Mouse (Mus musculus) CH12.LX (cell line): ENCODE measurements around the gene Kif5c. TPM values are rescaled to one million over a fixed set of nuclear protein-coding genes. Genes with fewer than 3 reads are reported as not detected.

Experiments
- DNase-seq: peaks from one replicate; pipeline ENCODE4 v3.0.0-alpha.2; 2013; ENCODE audit errors: extremely low read depth
- H3K27ac ChIP-seq: 2 replicates; pipeline ENCODE4 v1.5.1; 2012; ENCODE audit warnings: low read depth, mild to moderate bottlenecking, control low read depth, moderate library complexity; ENCODE audit not compliant: insufficient read depth
- H3K27me3 ChIP-seq: replicated peaks from 2 replicates; pipeline ENCODE3; 2012; ENCODE audit warnings: inconsistent platforms
- H3K36me3 ChIP-seq, 2 experiments: replicated peaks in 1 of 2; 2 replicates each; pipeline versions ENCODE3 to v1.6.1; 2012; ENCODE audit warnings: inconsistent platforms in 1 of 2, low read length in 1 of 2, mild to moderate bottlenecking in 1 of 2, mixed read lengths in 1 of 2, moderate library complexity in 1 of 2; ENCODE audit not compliant: control insufficient read depth in 1 of 2, insufficient read depth in 1 of 2
- H3K4me1 ChIP-seq, 2 experiments: 2 replicates each; pipeline ENCODE4 v1.6.1; 2012; ENCODE audit warnings: inconsistent platforms in 1 of 2, moderate library complexity in 1 of 2; ENCODE audit not compliant: insufficient read depth in 2 of 2, control insufficient read depth in 1 of 2
- H3K4me2 ChIP-seq: 2 replicates; pipeline ENCODE4 v1.6.1; 2012; ENCODE audit warnings: low read depth, mild to moderate bottlenecking, control low read depth; ENCODE audit not compliant: poor library complexity, insufficient read depth, severe bottlenecking
- H3K4me3 ChIP-seq, 3 experiments: fragments of 150-350 bp in 1 of 3; sonication (generic) in 1 of 3; replicated peaks in 1 of 3; 2 replicates each; pipeline versions ENCODE3 to v1.5.1; 2011 to 2012; ENCODE audit warnings: low read depth in 2 of 3, low read length in 2 of 3, mild to moderate bottlenecking in 2 of 3, moderate library complexity in 2 of 3, control low read depth in 1 of 3, improper control_type of control experiment in 1 of 3, inconsistent platforms in 1 of 3, mixed read lengths in 1 of 3; ENCODE audit not compliant: poor library complexity in 1 of 3
- H3K79me2 ChIP-seq: replicated peaks from 2 replicates; pipeline ENCODE4 v1.6.1; 2012; ENCODE audit warnings: mild to moderate bottlenecking, moderate library complexity; ENCODE audit not compliant: control insufficient read depth, poor library complexity, insufficient read depth, severe bottlenecking; ENCODE audit errors: extremely low read depth
- H3K9ac ChIP-seq: 2 replicates; pipeline ENCODE4 v1.6.1; 2012; ENCODE audit warnings: low read depth, mild to moderate bottlenecking, control low read depth, moderate library complexity; ENCODE audit not compliant: insufficient read depth
- H3K9me3 ChIP-seq: replicated peaks from 2 replicates; pipeline ENCODE3; 2012; ENCODE audit warnings: low read length, inconsistent platforms, mixed read lengths
- BHLHE40 ChIP-seq: IDR thresholded peaks from 2 replicates; pipeline ENCODE4 v1.6.1; 2011; ENCODE audit warnings: mild to moderate bottlenecking, low read depth, low read length, improper control_type of control experiment
- CHD1 ChIP-seq: IDR thresholded peaks from 2 replicates; pipeline ENCODE4 v1.6.1; 2012; ENCODE audit warnings: low read depth, low read length, improper control_type of control experiment, inconsistent platforms
- CHD2 ChIP-seq: IDR thresholded peaks from 2 replicates; pipeline ENCODE4 v1.6.1; 2011; ENCODE audit warnings: low read length, improper control_type of control experiment
- E2F4 ChIP-seq: IDR thresholded peaks from 2 replicates; pipeline ENCODE4 v1.6.1; 2011; ENCODE audit warnings: low read depth, low read length, improper control_type of control experiment; ENCODE audit not compliant: insufficient replicate concordance
- EP300 ChIP-seq: IDR thresholded peaks from 2 replicates; pipeline ENCODE4 v1.6.1; 2011; ENCODE audit warnings: low read length, improper control_type of control experiment
- ETS1 ChIP-seq: conservative IDR thresholded peaks from 2 replicates; pipeline ENCODE4 v1.6.1; 2012; ENCODE audit warnings: low read depth, mild to moderate bottlenecking, inconsistent platforms, low read length, improper control_type of control experiment, moderate library complexity
- GABPA ChIP-seq: IDR thresholded peaks from 2 replicates; pipeline ENCODE4 v1.6.1; 2012; ENCODE audit warnings: low read depth, low read length, improper control_type of control experiment, inconsistent platforms; ENCODE audit not compliant: insufficient replicate concordance
- HCFC1 ChIP-seq: IDR thresholded peaks from 2 replicates; pipeline ENCODE4 v1.6.1; 2012; ENCODE audit warnings: low read depth, mild to moderate bottlenecking, inconsistent platforms, low read length, improper control_type of control experiment
- JUN ChIP-seq: IDR thresholded peaks from 2 replicates; pipeline ENCODE4 v1.6.1; 2011; ENCODE audit warnings: low read depth, mild to moderate bottlenecking, low read length, improper control_type of control experiment, moderate library complexity; ENCODE audit not compliant: insufficient read depth
- MEF2A ChIP-seq: IDR thresholded peaks from 2 replicates; pipeline ENCODE4 v1.6.1; 2014; ENCODE audit warnings: low read depth, mild to moderate bottlenecking, inconsistent platforms, low read length, improper control_type of control experiment, borderline replicate concordance
- MXI1 ChIP-seq: IDR thresholded peaks from 2 replicates; pipeline ENCODE4 v1.6.1; 2011; ENCODE audit warnings: mild to moderate bottlenecking, low read depth, low read length, improper control_type of control experiment
- NRF1 ChIP-seq: IDR thresholded peaks from 2 replicates; pipeline ENCODE4 v1.6.1; 2014; ENCODE audit warnings: low read depth, mild to moderate bottlenecking, inconsistent platforms, low read length, improper control_type of control experiment, moderate library complexity
- POLR2A ChIP-seq: IDR thresholded peaks from 2 replicates; pipeline ENCODE4 v1.6.1; 2011; ENCODE audit warnings: low read depth, mild to moderate bottlenecking, improper control_type of control experiment, low read length
- RCOR1 ChIP-seq: conservative IDR thresholded peaks from 2 replicates; pipeline ENCODE4 v1.6.1; 2012; ENCODE audit warnings: low read depth, mild to moderate bottlenecking, inconsistent platforms, low read length, improper control_type of control experiment
- SIN3A ChIP-seq: IDR thresholded peaks from 2 replicates; pipeline ENCODE4 v1.6.1; 2012; ENCODE audit warnings: low read length, improper control_type of control experiment, inconsistent platforms
- UBTF ChIP-seq: IDR thresholded peaks from 2 replicates; pipeline ENCODE4 v1.6.1; 2012; ENCODE audit warnings: low read depth, mild to moderate bottlenecking, inconsistent platforms, low read length, improper control_type of control experiment, moderate library complexity
- ZC3H11A ChIP-seq: IDR thresholded peaks from 2 replicates; pipeline ENCODE4 v1.6.1; 2012; ENCODE audit warnings: low read depth, mild to moderate bottlenecking, inconsistent platforms, low read length, improper control_type of control experiment
- ZKSCAN1 ChIP-seq: IDR thresholded peaks from 2 replicates; pipeline ENCODE4 v1.6.1; 2012; ENCODE audit warnings: low read depth, inconsistent platforms, low read length, improper control_type of control experiment, borderline replicate concordance
- ZMIZ1 ChIP-seq: IDR thresholded peaks from 2 replicates; pipeline ENCODE4 v1.6.1; 2012; ENCODE audit warnings: low read depth, mild to moderate bottlenecking, inconsistent platforms, low read length, improper control_type of control experiment
- dilution Hi-C: fragments of 300-500 bp; cut with MboI; formaldehyde crosslinking; loops from 2 replicates; pipeline ENCODE4 v1.14.3; 2020; ENCODE audit warnings: low sequenced_read_pairs; ENCODE audit not compliant: extremely low pct_unique_long_range_greater_than_20kb, extremely low pct_ligation_motif_present
- in situ Hi-C: fragments of 300-500 bp; cut with MboI; formaldehyde crosslinking; loops from 3 replicates; pipeline ENCODE4 v1.14.3; 2019; ENCODE audit warnings: low sequenced_read_pairs, low pct_ligation_motif_present, low pct_unique_long_range_greater_than_20kb, mixed read lengths
- polyA plus RNA-seq: library from polyadenylated mRNA; unstranded; fragments of >175 nt; gene quantifications from 2 replicates; pipeline ENCODE4 v1.2.1, GENCODE M21; 2012; ENCODE audit warnings: low read depth; ENCODE audit not compliant: insufficient read length
- total RNA-seq, 2 experiments: library from RNA; depleted of rRNA; stranded (reverse); fragments of 300-350 nt in 1 of 2; fragments of >200 nt in 1 of 2; gene quantifications; 2 replicates each; pipeline ENCODE4 v1.2.3; 2012 to 2014

Kif5c gene
- total and polyA plus RNA-seq, 3 experiments, result 3.0 to 3.5 (median 3.1) TPM

DNA sequence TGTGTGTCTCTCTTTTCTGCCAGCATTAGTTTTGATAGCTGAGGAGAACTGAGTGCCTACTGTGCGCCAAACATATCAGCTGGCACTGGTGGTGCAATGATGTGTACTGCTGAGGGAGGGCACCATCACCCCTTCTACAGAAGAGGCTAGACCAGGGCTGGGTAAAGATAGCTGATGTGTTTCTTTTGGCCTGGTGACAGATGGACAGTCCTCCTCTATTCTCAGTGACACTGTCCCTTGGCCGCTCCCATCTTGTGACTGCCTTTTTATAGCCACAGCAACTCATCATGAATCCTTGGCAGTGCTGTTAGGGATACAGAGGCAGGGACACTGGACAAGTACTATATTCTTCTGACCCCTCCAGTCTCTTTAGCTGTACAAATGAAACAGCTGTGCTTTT, 35.8 kb upstream of the Kif5c start:
- H3K36me3 ChIP-seq, result no peaks in the 10 kb centered on the region
- dilution Hi-C loops (no loop called here), in situ Hi-C loops (no loop called here)
- H3K9ac ChIP-seq, result no peak overlapping the region
- no peaks in the 10 kb centered on the region for H3K79me2 ChIP-seq
- H3K9me3 ChIP-seq, result no peaks in the 10 kb centered on the region
- TF ChIP-seq ZKSCAN1 (0 out of 2 replicates have a peak, but pooled peaks have one; percentile 8), RCOR1 (no peak)
- H3K4me1 ChIP-seq, result no peaks in the 10 kb centered on the region
- no peaks in the 10 kb centered on the region for H3K27me3 ChIP-seq
- no peak overlapping the region for H3K27ac ChIP-seq
- no peak for DNase-seq
- H3K4me2 ChIP-seq, result no peak overlapping the region
- no peak overlapping the region for H3K4me3 ChIP-seq

DNA sequence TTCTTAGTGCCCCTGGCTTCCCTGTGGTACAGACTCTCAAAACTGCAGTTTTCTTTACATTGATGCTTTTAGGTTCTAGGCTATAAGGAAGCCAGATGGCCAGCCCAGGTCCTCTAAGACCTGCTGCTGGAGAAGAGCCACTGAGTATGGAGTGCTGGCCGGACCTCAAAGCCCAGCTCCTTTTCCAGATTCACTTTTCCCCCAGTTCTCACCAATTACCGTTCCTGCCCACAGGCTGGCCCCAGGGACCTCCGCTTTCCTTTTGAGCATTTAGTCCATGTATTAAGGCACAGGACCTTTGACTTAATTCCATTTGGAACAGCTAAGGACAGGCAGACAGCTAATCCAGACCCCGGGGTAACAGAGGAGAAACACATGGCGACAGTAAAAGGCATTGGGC, 28.6 kb upstream of the Kif5c start:
- no peak for TF ChIP-seq HCFC1
- in situ Hi-C loops (no loop called here), dilution Hi-C loops (no loop called here)
- no peaks in the 10 kb centered on the region for H3K79me2 ChIP-seq
- no peaks in the 10 kb centered on the region for H3K9me3 ChIP-seq
- no peak for DNase-seq
- no peak overlapping the region for H3K4me2 ChIP-seq
- H3K4me3 ChIP-seq, result no peak overlapping the region
- peaks cover 7 to 15% of the 10 kb centered on the region in 2 experiments for H3K4me1 ChIP-seq
- no peak overlapping the region for H3K27ac ChIP-seq
- H3K9ac ChIP-seq, result no peak overlapping the region
- H3K36me3 ChIP-seq, result no peaks in the 10 kb centered on the region
- no peaks in the 10 kb centered on the region for H3K27me3 ChIP-seq

- Histone ChIP-seq H3K9ac (no peak overlapping the region), H3K4me2 (no peak overlapping the region), H3K4me1 (peaks cover 7 to 15% of the 10 kb centered on the region in 2 experiments), H3K27me3 (no peaks in the 10 kb centered on the region), H3K36me3 (no peaks in the 10 kb centered on the region), H3K27ac (no peak overlapping the region), H3K79me2 (no peaks in the 10 kb centered on the region), H3K4me3 (no peak overlapping the region), H3K9me3 (no peaks in the 10 kb centered on the region)
- no peak for DNase-seq
- in situ Hi-C loops, result no loop called here
- TF ChIP-seq MXI1, result no peak
- no peak for TF ChIP-seq JUN
- dilution Hi-C loops, result no loop called here
These were observed 26.2 kb upstream of the Kif5c start for GRCm38 (mm10) chr2:49592926-49593325.

DNA sequence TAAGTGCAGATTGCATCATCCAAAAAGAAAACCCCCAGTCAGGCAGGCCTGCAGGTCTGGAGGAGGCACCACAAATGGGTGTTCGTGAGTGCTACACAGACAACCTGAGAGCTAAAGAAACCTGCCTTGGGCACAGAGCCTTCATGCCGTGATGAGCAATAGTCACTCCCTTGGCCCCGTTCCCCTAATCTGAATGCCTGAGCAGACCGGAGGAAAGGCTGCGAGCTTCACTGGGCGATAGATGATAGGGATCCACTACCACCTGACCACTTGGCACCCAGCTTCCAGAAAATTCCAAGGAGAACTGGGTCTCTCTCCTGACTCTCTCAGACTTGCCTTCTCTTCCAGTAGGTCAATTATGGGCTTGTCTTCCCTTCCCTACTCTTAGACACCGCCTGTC, 24.2 kb upstream of the Kif5c start:
- dilution Hi-C loops, result no loop called here
- in situ Hi-C loops, result no loop called here
- H3K4me2 ChIP-seq, result no peak overlapping the region
- TF ChIP-seq ETS1 (no peak), SIN3A (no peak), RCOR1 (no peak), CHD1 (no peak), MEF2A (no peak), POLR2A (no peak), JUN (no peak), UBTF (no peak), GABPA (no peak), NRF1 (no peak), ZMIZ1 (no peak), CHD2 (no peak), E2F4 (no peak), BHLHE40 (no peak), ZC3H11A (no peak), EP300 (no peak)

More for the DNA sequence above, 24.2 kb upstream of the Kif5c start:
- DNase-seq, result no peak
- Histone ChIP-seq H3K9ac (no peak overlapping the region), H3K27ac (no peak overlapping the region), H3K4me3 (no peak overlapping the region), H3K79me2 (no peaks in the 10 kb centered on the region), H3K9me3 (no peaks in the 10 kb centered on the region), H3K27me3 (no peaks in the 10 kb centered on the region), H3K36me3 (no peaks in the 10 kb centered on the region), H3K4me1 (peaks cover 7 to 15% of the 10 kb centered on the region in 2 experiments)
